Mouse (Mus musculus) embryonic fibroblast, embryonic 13.5 days (primary cell): Measurements from ENCODE around the gene Mapk6. TPM values are rescaled to one million over a fixed set of nuclear protein-coding genes. Genes with fewer than 3 reads are reported as not detected.

ENCODE experiments used
- H3K27ac ChIP-seq: 2 replicates; pipeline ENCODE4 v1.5.1; 2012; ENCODE audit warnings: low read length, control low read depth, inconsistent platforms; ENCODE audit not compliant: insufficient read depth
- H3K4me1 ChIP-seq: 2 replicates; pipeline ENCODE4 v1.6.1; 2011; ENCODE audit warnings: low read length; ENCODE audit not compliant: control insufficient read depth, insufficient read depth
- H3K4me3 ChIP-seq: 2 replicates; pipeline ENCODE4 v1.5.1; 2011; ENCODE audit warnings: mild to moderate bottlenecking, control low read depth, low read length; ENCODE audit not compliant: insufficient read depth
- CTCF ChIP-seq: IDR thresholded peaks from 2 replicates; pipeline ENCODE4 v1.5.1; 2011; ENCODE audit warnings: mild to moderate bottlenecking, control low read depth, low read length, moderate library complexity, borderline replicate concordance; ENCODE audit not compliant: insufficient read depth
- POLR2A ChIP-seq: IDR thresholded peaks from 2 replicates; pipeline ENCODE4 v1.6.1; 2011; ENCODE audit warnings: low read depth, mild to moderate bottlenecking, control low read depth, low read length, moderate library complexity
- polyA plus RNA-seq: library from polyadenylated mRNA; stranded (reverse); fragments of >200 nt; gene quantifications from 2 replicates; pipeline ENCODE4 v1.2.4, GENCODE M21; 2011; ENCODE audit warnings: low read depth; ENCODE audit not compliant: missing spikeins, insufficient read length

Gene Mapk6
- polyA plus RNA-seq, 1 experiment, result 107 TPM

DNA sequence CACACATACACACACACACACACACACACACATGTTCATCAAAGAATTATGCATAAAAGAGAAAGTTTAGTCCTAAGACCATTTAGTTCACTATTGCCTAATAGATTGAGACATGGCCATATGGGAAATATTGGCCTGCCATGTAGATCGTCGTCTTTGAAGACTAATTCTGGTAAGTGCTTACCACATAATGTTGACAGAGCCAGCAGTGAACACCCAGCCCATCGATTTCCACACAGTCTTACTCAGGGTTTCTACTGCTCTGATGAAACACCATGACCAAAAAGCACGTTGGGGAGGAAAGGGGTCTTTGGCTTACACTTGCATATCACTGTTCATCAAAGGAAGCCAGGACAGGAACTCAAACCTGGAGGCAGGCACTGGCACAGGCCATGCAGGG lies 67.4 kb downstream of the Mapk6 start:
- TF ChIP-seq CTCF (no peak), POLR2A (no peak)
- Histone ChIP-seq H3K4me1 (0 out of 2 replicates have a peak, but pooled peaks cover 2% of the 10 kb centered on the region), H3K4me3 (no peak overlapping the region), H3K27ac (no peak overlapping the region)

DNA sequence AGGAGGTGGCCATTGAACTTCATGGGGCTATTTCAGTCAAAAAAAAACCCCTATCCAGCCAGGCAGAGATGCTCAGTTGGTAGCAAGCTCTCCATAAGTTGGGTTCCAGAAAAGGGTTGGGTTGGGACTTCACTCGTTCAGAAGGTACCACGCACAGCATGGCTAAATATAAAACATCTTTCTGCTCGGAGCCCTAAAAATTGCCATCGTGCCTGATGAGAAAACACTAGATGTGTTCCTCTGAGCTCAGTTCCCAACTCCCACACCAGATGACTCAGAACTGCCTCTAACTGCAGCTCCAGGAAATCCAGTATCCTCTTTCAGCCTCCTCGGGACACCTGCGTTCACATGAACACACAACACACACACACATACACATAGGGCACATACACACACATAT lies 71.8 kb downstream of the Mapk6 start:
- Histone ChIP-seq H3K4me3 (no peak overlapping the region), H3K4me1 (0 out of 2 replicates have a peak, but pooled peaks cover 2% of the 10 kb centered on the region)

DNA sequence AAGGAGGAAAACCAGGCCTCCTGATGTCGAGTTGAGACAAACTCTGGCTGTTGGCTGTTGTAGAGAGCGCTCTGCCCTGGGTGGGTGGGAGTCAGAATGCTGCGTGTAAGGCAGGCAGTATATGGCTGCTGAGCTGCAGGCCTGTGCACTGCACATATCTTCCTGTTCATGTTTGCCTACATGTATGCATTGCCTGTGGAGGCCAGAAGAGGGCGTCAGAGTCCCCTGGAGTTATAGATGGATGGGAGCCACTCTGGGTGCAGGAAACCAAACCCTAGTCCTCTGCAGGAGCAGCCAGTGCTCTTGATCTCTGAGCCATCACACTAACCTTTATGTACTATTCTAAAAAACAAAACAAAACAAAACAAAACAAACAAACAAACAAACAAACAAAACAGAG lies 75.4 kb downstream of the Mapk6 start:
- Histone ChIP-seq H3K4me1 (no peaks in the 10 kb centered on the region), H3K4me3 (no peak overlapping the region), H3K27ac (no peak overlapping the region)
- TF ChIP-seq POLR2A, result no peak

More for the DNA sequence above, 71.8 kb downstream of the Mapk6 start:
- TF ChIP-seq CTCF (no peak), POLR2A (no peak)
- no peak overlapping the region for H3K27ac ChIP-seq

DNA sequence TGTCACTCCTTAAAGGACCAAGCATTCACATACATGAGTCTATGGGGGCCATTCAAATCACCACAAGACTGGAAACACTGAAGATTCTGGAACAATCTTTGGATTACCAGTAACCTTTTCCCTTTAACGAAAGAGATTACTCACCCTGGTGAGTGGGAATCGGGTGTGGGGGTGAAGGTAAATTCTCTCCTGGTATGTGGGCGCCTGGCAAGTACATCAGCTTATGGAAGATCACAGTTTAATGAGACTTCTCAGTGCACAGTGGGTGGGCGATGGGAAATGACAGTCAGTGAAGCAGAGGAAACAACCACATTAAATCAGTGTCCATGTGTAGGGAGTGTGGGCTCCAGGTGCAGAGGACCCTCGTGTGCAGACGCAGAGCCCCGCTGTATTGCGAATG lies 79.0 kb downstream of the Mapk6 start:
- no peak overlapping the region for H3K4me3 ChIP-seq
- no peak overlapping the region for H3K27ac ChIP-seq
- H3K4me1 ChIP-seq, result no peaks in the 10 kb centered on the region
- TF ChIP-seq CTCF (no peak), POLR2A (no peak)

DNA sequence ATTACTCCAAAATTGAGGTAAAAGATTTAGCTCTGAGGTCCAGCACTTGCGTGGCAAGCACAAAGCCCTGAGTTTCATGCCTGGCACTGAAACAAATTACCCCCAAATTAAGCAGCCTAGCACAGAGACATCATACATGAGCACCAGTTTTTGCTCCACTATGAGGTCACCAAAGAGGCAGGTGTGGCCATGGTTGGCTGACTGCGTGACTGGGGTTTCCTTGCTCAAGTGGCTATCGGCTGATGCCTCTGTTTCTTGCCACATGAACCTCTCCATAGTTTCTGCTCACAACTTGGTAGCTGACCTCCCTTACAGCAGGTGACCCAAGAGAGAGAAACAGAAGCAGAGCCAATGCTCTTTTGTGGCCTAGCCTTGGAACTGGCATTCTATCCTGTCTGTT lies 81.8 kb downstream of the Mapk6 start:
- no peaks in the 10 kb centered on the region for H3K4me1 ChIP-seq
- no peak for TF ChIP-seq POLR2A
- no peak for TF ChIP-seq CTCF
- H3K4me3 ChIP-seq, result no peak overlapping the region

DNA sequence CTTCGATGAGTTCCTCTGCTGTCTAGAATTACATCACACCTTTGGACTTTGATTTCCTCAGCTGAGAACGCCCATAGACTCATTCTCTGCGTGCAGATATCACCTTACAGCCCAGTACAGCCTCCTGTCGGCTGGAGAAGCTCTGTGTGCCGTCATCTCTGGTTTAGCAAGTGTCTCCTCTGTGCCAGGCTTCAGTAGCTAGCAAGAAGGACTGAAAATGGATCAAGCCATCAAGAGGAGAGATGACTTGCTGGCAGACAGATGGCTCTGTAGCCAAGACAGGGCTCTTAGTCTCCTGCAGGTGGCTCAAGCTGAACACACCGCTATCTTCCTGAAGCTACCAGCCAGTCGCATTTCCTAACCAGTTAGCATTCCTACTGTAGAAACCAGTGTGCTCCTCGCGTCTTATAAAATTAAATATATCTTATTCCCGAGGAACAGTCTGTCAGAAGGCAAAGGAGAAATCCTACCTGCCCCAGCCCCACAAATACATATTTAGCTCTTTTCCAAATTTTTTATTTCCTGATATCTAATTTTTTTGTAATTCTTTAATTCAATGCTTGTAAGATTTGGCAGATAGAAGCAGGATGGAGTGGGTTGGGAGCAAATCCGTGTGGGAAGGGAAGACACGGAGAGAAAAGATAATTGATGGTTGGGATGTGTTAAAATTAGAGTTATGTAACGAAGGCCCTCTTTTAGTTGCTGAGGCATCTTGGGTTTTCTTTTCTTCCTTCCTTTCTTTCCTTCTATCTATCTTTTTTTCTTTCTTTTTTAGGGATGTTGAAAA lies 87.5 kb downstream of the Mapk6 start:
- 0 out of 2 replicates have a peak, but pooled peaks cover 2% of the 10 kb centered on the region for H3K4me1 ChIP-seq
- TF ChIP-seq CTCF, result no peak
- TF ChIP-seq POLR2A, result no peak
- H3K4me3 ChIP-seq, result no peak overlapping the region
- H3K27ac ChIP-seq, result no peak overlapping the region

More for the DNA sequence above, 81.8 kb downstream of the Mapk6 start:
- no peak overlapping the region for H3K27ac ChIP-seq

DNA sequence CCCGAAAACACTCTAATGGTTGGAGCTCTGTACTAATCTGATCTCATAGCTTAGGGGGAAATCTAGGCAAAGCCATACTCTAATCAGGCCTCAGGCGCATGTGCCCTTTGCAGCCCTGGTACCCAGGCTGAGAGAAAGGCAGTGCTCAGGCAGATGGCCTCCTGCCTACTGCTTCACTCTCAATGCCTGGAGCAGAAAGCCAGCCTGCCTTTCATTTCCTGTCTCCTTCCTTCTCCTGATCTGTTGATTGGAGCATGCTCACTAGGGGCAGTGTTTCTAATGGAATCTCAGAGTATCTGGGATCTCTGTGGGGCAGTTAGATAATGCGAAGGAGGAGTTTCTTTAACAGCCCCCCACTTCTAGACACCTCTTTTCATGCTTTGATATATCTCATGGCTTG lies 90.4 kb downstream of the Mapk6 start:
- no peak overlapping the region for H3K4me3 ChIP-seq
- H3K27ac ChIP-seq, result no peak overlapping the region
- H3K4me1 ChIP-seq, result 0 out of 2 replicates have a peak, but pooled peaks cover 5% of the 10 kb centered on the region
- no peak for TF ChIP-seq CTCF

Other genes with a start within 250 kb of the Mapk6 start
- 0.99 and 1.9 TPM in 2 replicates for gene Myo5c, start 178.0 kb downstream of the Mapk6 start, polyA plus RNA-seq
- gene Gnb5, start 103.7 kb downstream of the Mapk6 start, polyA plus RNA-seq, result 23.1 and 24.0 TPM in 2 replicates
- gene Bcl2l10, start 62.2 kb downstream of the Mapk6 start, polyA plus RNA-seq, result not detected in 2 replicates
- gene Leo1, start 31.5 kb upstream of the Mapk6 start, polyA plus RNA-seq, result 29.6 and 30.6 TPM in 2 replicates
- gene Tmod3, start 149.7 kb upstream of the Mapk6 start, polyA plus RNA-seq, result 71.0 and 76.6 TPM in 2 replicates
- 3.6 and 8.0 TPM in 2 replicates for gene Tmod2, start 201.3 kb upstream of the Mapk6 start, polyA plus RNA-seq
- 8.9 and 10.4 TPM in 2 replicates for gene Lysmd2, start 215.7 kb upstream of the Mapk6 start, polyA plus RNA-seq